Mouse (Mus musculus) liver, postnatal 0 days (tissue): ENCODE measurements around the gene Blzf1. TPM values are rescaled to one million over a fixed set of nuclear protein-coding genes. Genes with fewer than 3 reads are reported as not detected.

ENCODE experiments used
- ATAC-seq: fragments of 200-750 bp; cut with Nextera tagmentation; 2 replicates; pipeline ENCODE4 v1.8.0; 2017; ENCODE audit warnings: mild to moderate bottlenecking, moderate library complexity
- DNase-seq: peaks from one replicate; pipeline ENCODE4 v3.0.0-alpha.2; 2016
- H3K27ac ChIP-seq: fragments of 300-500 bp; sonication (generic); 2 replicates; pipeline ENCODE4 v1.5.1; 2014; ENCODE audit warnings: antibody characterized with exemption, moderate library complexity, mild to moderate bottlenecking, low read depth
- H3K27me3 ChIP-seq: fragments of 300-500 bp; sonication (generic); 2 replicates; pipeline ENCODE4 v1.6.1; 2014; ENCODE audit warnings: low read length, control low read depth, mixed read lengths; ENCODE audit not compliant: insufficient read depth
- H3K36me3 ChIP-seq: fragments of 300-500 bp; sonication (generic); replicated peaks from 2 replicates; pipeline ENCODE4 v1.6.1; 2014; ENCODE audit warnings: mild to moderate bottlenecking, control low read depth, low read length, moderate library complexity, mixed read lengths; ENCODE audit not compliant: insufficient read depth
- H3K4me1 ChIP-seq: fragments of 300-500 bp; sonication (generic); 2 replicates; pipeline ENCODE4 v1.6.1; 2014; ENCODE audit warnings: antibody characterized with exemption, mild to moderate bottlenecking, control low read depth; ENCODE audit not compliant: insufficient read depth
- H3K4me2 ChIP-seq: fragments of 300-500 bp; sonication (generic); 2 replicates; pipeline ENCODE4 v1.6.1; 2014; ENCODE audit warnings: low read depth, mild to moderate bottlenecking, low read length, moderate library complexity, mixed read lengths
- H3K4me3 ChIP-seq: fragments of 300-500 bp; sonication (generic); 2 replicates; pipeline ENCODE4 v1.5.1; 2014; ENCODE audit warnings: low read depth, low read length
- H3K9ac ChIP-seq: fragments of 300-500 bp; sonication (generic); replicated peaks from 2 replicates; pipeline ENCODE4 v1.6.1; 2014; ENCODE audit warnings: mild to moderate bottlenecking, moderate library complexity
- H3K9me3 ChIP-seq: fragments of 300-500 bp; sonication (generic); 2 replicates; pipeline ENCODE4 v1.6.1; 2016; ENCODE audit warnings: mild to moderate bottlenecking, control low read depth, low read length, mixed read lengths
- CTCF ChIP-seq: sonication (generic); IDR thresholded peaks from 2 replicates; pipeline ENCODE4 v1.5.1; 2016; ENCODE audit warnings: antibody characterized with exemption, low read depth
- EP300 ChIP-seq: IDR thresholded peaks from 2 replicates; pipeline ENCODE4 v1.6.1; 2016; ENCODE audit warnings: antibody characterized with exemption, low read depth, mild to moderate bottlenecking
- WGBS: fragments of 180-500 bp; shearing (Covaris S2); extraction: QIAGEN DNeasy Blood & Tissue Kit; methylation state at CpG from one replicate; pipeline ENCODE4 v1.1.7; 2014; ENCODE audit not compliant: insufficient replicate concordance; 5-methylcytosine and 5-hydroxymethylcytosine counted together
- polyA plus RNA-seq: library from polyadenylated mRNA; unstranded; fragments of >200 nt; fragmentation: Nextera tagmentation; extraction: Ambion mirVana; gene quantifications from 2 replicates; pipeline ENCODE4 v1.2.1, GENCODE M21; 2015

Blzf1 gene
- 9.6 and 9.7 TPM in 2 replicates for polyA plus RNA-seq

- Histone ChIP-seq H3K27ac (peak within 1 kb of the TSS; percentile 78), H3K4me1 (peaks cover 12% of the 10 kb centered on the region), H3K9me3 (no peaks in the 10 kb centered on the region), H3K27me3 (no peaks in the 10 kb centered on the region), H3K9ac (peak within 1 kb of the TSS; percentile 69), H3K4me3 (peak within 1 kb of the TSS; percentile 72), H3K36me3 (peaks cover 6% of the 10 kb centered on the region), H3K4me2 (peak within 1 kb of the TSS; percentile 74)
- peak; percentile 99 for ATAC-seq
- under 1% methylated on average over 35 of the region's 35 CpGs for WGBS
- peak; percentile 98 for DNase-seq
- TF ChIP-seq CTCF (no peak), EP300 (peak; percentile 60; the same call in 1 of the 2 replicates)
These were observed at the start of gene Blzf1 for GRCm38 (mm10) chr1:164307124-164307751. TSS of gene Blzf1 (minus strand) at chr1:164307489.

GRCm38 (mm10) chr1:164353443-164353842 is 46.2 kb upstream of the Blzf1 start:
- TF ChIP-seq EP300 (no peak), CTCF (no peak)
- Histone ChIP-seq H3K4me2 (no peak overlapping the region), H3K4me3 (no peak overlapping the region), H3K9me3 (no peaks in the 10 kb centered on the region), H3K4me1 (no peaks in the 10 kb centered on the region), H3K36me3 (no peaks in the 10 kb centered on the region), H3K27me3 (no peaks in the 10 kb centered on the region), H3K9ac (no peak overlapping the region), H3K27ac (no peak overlapping the region)
- ATAC-seq (no peak), DNase-seq (no peak)
- 70% methylated on average over 3 of the region's 3 CpGs for WGBS

GRCm38 (mm10) chr1:164342161-164342560 is 34.9 kb upstream of the Blzf1 start:
- Histone ChIP-seq H3K9ac (no peak overlapping the region), H3K27me3 (no peaks in the 10 kb centered on the region), H3K4me1 (no peaks in the 10 kb centered on the region), H3K4me3 (no peak overlapping the region), H3K4me2 (no peak overlapping the region), H3K27ac (no peak overlapping the region), H3K36me3 (peaks cover 6% of the 10 kb centered on the region; the same call in 1 of the 2 replicates), H3K9me3 (no peaks in the 10 kb centered on the region)
- WGBS: 78% methylated on average over 3 of the region's 3 CpGs
- TF ChIP-seq EP300: no peak
- TF ChIP-seq CTCF: peak; percentile 67
- no peak for DNase-seq
- no peak for ATAC-seq

- H3K9ac ChIP-seq: no peak overlapping the region
- H3K4me1 ChIP-seq: no peaks in the 10 kb centered on the region
- no peak overlapping the region for H3K27ac ChIP-seq
- no peaks in the 10 kb centered on the region for H3K9me3 ChIP-seq
- H3K36me3 ChIP-seq: 0 out of 2 replicates have a peak, but pooled peaks cover 9% of the 10 kb centered on the region
- H3K4me3 ChIP-seq: no peak overlapping the region
- TF ChIP-seq EP300 (no peak), CTCF (no peak)
- H3K4me2 ChIP-seq: no peak overlapping the region
- ATAC-seq (no peak), DNase-seq (no peak)
- WGBS: 82% methylated on average over 4 of the region's 4 CpGs
- no peaks in the 10 kb centered on the region for H3K27me3 ChIP-seq
These were observed 28.6 kb upstream of the Blzf1 start for GRCm38 (mm10) chr1:164335846-164336245.

GRCm38 (mm10) chr1:164335435-164335834 is 28.1 kb upstream of the Blzf1 start:
- H3K27ac ChIP-seq: no peak overlapping the region
- no peak overlapping the region for H3K4me2 ChIP-seq
- no peak for DNase-seq
- no peak for ATAC-seq
- H3K36me3 ChIP-seq: 0 out of 2 replicates have a peak, but pooled peaks cover 9% of the 10 kb centered on the region
- no peaks in the 10 kb centered on the region for H3K9me3 ChIP-seq
- TF ChIP-seq CTCF (no peak), EP300 (no peak)
- 80% methylated on average over 3 of the region's 3 CpGs for WGBS
- H3K9ac ChIP-seq: no peak overlapping the region
- no peaks in the 10 kb centered on the region for H3K4me1 ChIP-seq
- H3K4me3 ChIP-seq: no peak overlapping the region
- no peaks in the 10 kb centered on the region for H3K27me3 ChIP-seq

GRCm38 (mm10) chr1:164332559-164332958 is 25.3 kb upstream of the Blzf1 start:
- Histone ChIP-seq H3K4me1 (no peaks in the 10 kb centered on the region), H3K9me3 (no peaks in the 10 kb centered on the region), H3K9ac (no peak overlapping the region), H3K27me3 (no peaks in the 10 kb centered on the region), H3K4me3 (no peak overlapping the region), H3K36me3 (0 out of 2 replicates have a peak, but pooled peaks cover 9% of the 10 kb centered on the region), H3K4me2 (no peak overlapping the region), H3K27ac (no peak overlapping the region)
- no peak for DNase-seq
- ATAC-seq: 0 out of 2 replicates have a peak, but pooled peaks have one; percentile 25
- 78% methylated on average over 11 of the region's 11 CpGs for WGBS
- TF ChIP-seq CTCF (no peak), EP300 (no peak)
